Mouse (Mus musculus) intestine, embryonic 14.5 days (tissue): ENCODE data around the gene Ces1d. TPM values are rescaled to one million over a fixed set of nuclear protein-coding genes. Genes with fewer than 3 reads are reported as not detected.

Source experiments
- ATAC-seq: fragments of 200-750 bp; cut with Nextera tagmentation; replicated peaks from 2 replicates; pipeline ENCODE4 v1.8.0; 2017; ENCODE audit warnings: low read depth, moderate number of reproducible peaks, moderate TSS enrichment, moderate library complexity; ENCODE audit not compliant: low FRiP score, low TSS enrichment
- DNase-seq: peaks from one replicate; pipeline ENCODE4 v3.0.0-alpha.2; 2018; ENCODE audit warnings: low spot score
- H3K27ac ChIP-seq: fragments of 300-500 bp; sonication (generic); 2 replicates; pipeline ENCODE4 v1.5.1; 2014; ENCODE audit warnings: low read depth, mild to moderate bottlenecking, control low read depth
- H3K27me3 ChIP-seq: fragments of 300-500 bp; sonication (generic); replicated peaks from 2 replicates; pipeline ENCODE4 v1.6.1; 2014; ENCODE audit warnings: low read length, control low read depth; ENCODE audit not compliant: control insufficient read depth, insufficient read depth
- H3K36me3 ChIP-seq: fragments of 300-500 bp; sonication (generic); 2 replicates; pipeline ENCODE4 v1.6.1; 2014; ENCODE audit warnings: low read length, control low read depth; ENCODE audit not compliant: control insufficient read depth, insufficient read depth
- H3K4me1 ChIP-seq: fragments of 300-500 bp; sonication (generic); replicated peaks from 2 replicates; pipeline ENCODE4 v1.6.1; 2014; ENCODE audit warnings: low read length, control low read depth, mixed read lengths; ENCODE audit not compliant: control insufficient read depth, insufficient read depth
- H3K4me2 ChIP-seq: fragments of 300-500 bp; sonication (generic); 2 replicates; pipeline ENCODE4 v1.6.1; 2014; ENCODE audit warnings: low read length
- H3K4me3 ChIP-seq: fragments of 300-500 bp; sonication (generic); 2 replicates; pipeline ENCODE4 v1.5.1; 2014; ENCODE audit warnings: low read depth, low read length, control low read depth, mixed read lengths
- H3K9ac ChIP-seq: fragments of 300-500 bp; sonication (generic); 2 replicates; pipeline ENCODE4 v1.6.1; 2014; ENCODE audit warnings: mild to moderate bottlenecking, low read length
- H3K9me3 ChIP-seq: fragments of 300-500 bp; sonication (generic); 2 replicates; pipeline ENCODE4 v1.6.1; 2016; ENCODE audit warnings: low read length, control low read depth; ENCODE audit not compliant: control insufficient read depth
- WGBS: fragments of 180-500 bp; shearing (Covaris S2); extraction: QIAGEN DNeasy Blood & Tissue Kit; methylation state at CpG from one replicate; pipeline ENCODE4 v1.1.7; 2014; 5-methylcytosine and 5-hydroxymethylcytosine counted together
- polyA plus RNA-seq: library from polyadenylated mRNA; unstranded; fragments of >200 nt; fragmentation: Nextera tagmentation; extraction: Ambion mirVana; gene quantifications from 2 replicates; pipeline ENCODE4 v1.2.1, GENCODE M21; 2014

The Ces1d gene
- polyA plus RNA-seq = 0.61 TPM in 1 of 2 replicates, not detected in the other

DNA sequence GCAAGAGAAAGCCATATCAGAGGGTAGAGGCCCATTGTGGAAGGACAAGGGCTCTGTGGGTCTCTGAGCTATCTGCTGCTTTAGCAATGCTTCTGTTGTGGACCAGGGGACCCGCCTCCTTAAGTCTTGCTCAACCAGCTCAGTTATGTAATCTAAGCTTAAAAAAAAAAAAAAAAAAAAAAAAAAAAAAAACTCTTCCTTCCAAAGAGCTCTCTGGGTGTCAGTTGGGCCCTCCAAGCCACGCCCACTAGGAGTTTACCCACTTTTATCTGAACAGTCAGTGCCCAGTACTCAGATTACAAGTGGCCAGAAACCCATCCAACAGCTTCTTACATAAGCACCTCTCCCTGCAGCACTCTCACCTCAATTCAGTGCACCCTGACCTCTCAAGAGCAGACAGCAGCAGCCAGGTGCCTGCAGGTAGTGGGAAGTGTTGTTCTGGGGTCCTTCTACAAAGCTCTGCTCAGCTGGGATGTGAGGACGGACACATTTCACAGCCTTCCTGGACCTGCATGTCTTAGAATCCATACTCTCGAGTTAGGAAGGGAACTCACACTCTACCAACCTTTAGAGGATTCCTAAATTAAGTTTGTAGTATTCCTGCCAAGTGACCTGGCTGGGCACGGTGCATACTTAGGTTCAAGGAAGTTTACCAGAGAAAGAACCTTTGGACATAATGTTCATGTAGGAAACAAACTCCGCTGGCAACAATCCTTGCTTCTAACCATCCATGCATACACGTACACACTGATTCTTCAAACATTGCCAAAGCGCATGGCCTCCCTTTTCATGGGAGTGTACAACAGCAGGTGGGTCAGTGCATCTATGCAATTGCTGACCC is at the start of gene Ces1d:
Gene Ces1d (minus strand): TSS at position 154 of the 841 bp plus-strand sequence.
- H3K27me3 ChIP-seq = no peaks in the 10 kb centered on the region
- H3K9me3 ChIP-seq = no peaks in the 10 kb centered on the region
- no peaks in the 10 kb centered on the region for H3K36me3 ChIP-seq
- no peak within 1 kb of the TSS for H3K27ac ChIP-seq
- no peak within 1 kb of the TSS for H3K4me2 ChIP-seq
- H3K4me1 ChIP-seq = no peaks in the 10 kb centered on the region
- no peak within 1 kb of the TSS for H3K9ac ChIP-seq
- peak; percentile 52 for DNase-seq
- no peak within 1 kb of the TSS for H3K4me3 ChIP-seq
- WGBS = 77% methylated on average over 8 of the region's 8 CpGs
- ATAC-seq = no peak

GRCm38 (mm10) chr8:93246057-93246456 is 48.4 kb upstream of the Ces1d start:
- Histone ChIP-seq H3K4me3 (no peak overlapping the region), H3K9ac (no peak overlapping the region), H3K27ac (no peak overlapping the region), H3K9me3 (no peaks in the 10 kb centered on the region), H3K4me1 (no peaks in the 10 kb centered on the region), H3K36me3 (no peaks in the 10 kb centered on the region), H3K27me3 (no peaks in the 10 kb centered on the region), H3K4me2 (no peak overlapping the region)
- ATAC-seq = no peak
- DNase-seq = no peak
- 75% methylated on average over 2 of the region's 2 CpGs for WGBS

DNA sequence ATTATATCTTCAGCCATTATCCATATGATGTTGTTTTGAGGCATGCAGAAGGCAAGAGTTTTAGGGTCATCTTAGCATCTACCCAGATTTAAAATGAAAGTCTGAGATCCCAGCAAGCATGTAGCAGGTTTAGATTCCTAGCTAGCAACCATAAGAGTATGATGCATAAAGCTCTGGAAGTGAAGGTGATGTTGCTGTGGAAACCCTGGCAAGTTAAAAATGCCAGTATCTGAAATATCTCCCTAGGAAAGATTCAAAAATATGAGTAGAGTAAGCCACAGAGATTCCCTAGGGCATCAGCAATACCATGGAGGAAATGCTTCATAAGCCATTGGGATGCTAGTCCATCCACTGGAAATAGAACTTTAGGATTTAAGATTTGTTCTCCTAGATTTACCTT is 42.2 kb upstream of the Ces1d start:
- ATAC-seq (no peak), DNase-seq (no peak)
- no peaks in the 10 kb centered on the region for H3K9me3 ChIP-seq
- no peak overlapping the region for H3K4me3 ChIP-seq
- no peaks in the 10 kb centered on the region for H3K4me1 ChIP-seq
- H3K27me3 ChIP-seq = no peaks in the 10 kb centered on the region
- no peak overlapping the region for H3K27ac ChIP-seq
- H3K9ac ChIP-seq = no peak overlapping the region
- H3K36me3 ChIP-seq = no peaks in the 10 kb centered on the region
- no peak overlapping the region for H3K4me2 ChIP-seq

DNA sequence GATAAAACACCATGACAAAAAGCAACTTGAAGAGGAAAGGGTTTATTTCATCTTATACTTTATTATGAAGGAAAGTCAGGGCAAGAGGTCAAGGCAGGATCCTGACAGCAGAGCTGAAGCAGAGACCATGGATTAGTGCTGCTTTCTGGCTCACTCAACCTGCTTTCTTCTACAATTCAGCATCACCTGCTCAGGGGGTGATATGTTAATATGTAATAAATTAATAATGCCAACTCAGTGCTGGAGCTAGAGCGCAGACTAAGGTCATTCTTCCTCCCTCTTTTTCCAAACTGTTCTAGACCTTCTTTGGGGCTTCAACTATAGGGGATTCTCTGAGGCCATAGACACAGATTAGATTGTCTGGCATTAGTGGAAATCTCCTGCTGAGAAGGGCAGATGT is 38.0 kb upstream of the Ces1d start:
- 90% methylated on average over 1 of the region's 1 CpGs for WGBS
- Histone ChIP-seq H3K9ac (no peak overlapping the region), H3K9me3 (no peaks in the 10 kb centered on the region), H3K27me3 (no peaks in the 10 kb centered on the region), H3K4me3 (no peak overlapping the region), H3K4me1 (no peaks in the 10 kb centered on the region), H3K36me3 (no peaks in the 10 kb centered on the region), H3K4me2 (no peak overlapping the region), H3K27ac (no peak overlapping the region)
- DNase-seq (no peak), ATAC-seq (no peak)

DNA sequence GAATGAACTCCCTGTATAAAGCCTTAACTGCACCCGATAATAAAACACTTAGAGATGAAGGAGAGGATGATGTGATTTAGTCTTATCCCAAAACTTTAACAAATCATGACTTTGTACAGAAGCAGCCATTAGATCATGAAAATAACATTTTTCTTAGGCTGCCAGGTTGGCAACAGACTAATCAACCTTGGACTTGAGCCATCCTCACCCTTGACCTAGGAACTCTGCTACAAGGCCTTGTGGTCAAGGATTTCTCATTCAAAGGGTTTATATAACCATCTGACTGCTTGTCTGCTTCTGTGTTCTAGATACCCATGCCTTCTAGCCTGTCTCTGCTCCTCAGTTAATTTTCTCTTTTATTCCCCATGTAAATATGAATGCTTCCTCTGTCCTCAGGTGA is 37.1 kb upstream of the Ces1d start:
- Histone ChIP-seq H3K9ac (no peak overlapping the region), H3K4me2 (no peak overlapping the region), H3K36me3 (no peaks in the 10 kb centered on the region), H3K9me3 (no peaks in the 10 kb centered on the region), H3K4me3 (no peak overlapping the region), H3K27ac (no peak overlapping the region), H3K4me1 (no peaks in the 10 kb centered on the region), H3K27me3 (no peaks in the 10 kb centered on the region)
- ATAC-seq (no peak), DNase-seq (no peak)
- WGBS = 97% methylated on average over 1 of the region's 1 CpGs

DNA sequence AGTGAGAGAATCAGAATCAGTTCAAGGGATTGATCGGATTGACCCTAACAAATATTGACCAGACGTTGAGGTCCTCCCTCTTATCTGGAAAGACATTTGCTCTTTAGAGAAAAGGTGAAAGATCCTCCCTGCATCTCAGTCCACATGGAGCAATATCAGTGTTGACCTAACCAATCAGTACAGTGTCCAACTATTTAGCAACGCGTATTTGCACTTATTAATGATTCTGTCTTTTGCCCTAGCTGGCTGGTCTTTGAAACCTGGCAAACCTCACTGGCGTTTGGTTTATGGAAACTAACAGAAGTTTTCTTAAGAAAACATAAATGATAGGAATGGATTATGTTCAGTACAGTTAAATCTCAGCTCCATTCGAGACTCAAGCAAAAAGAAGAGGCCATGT is 36.4 kb upstream of the Ces1d start:
- Histone ChIP-seq H3K4me2 (no peak overlapping the region), H3K36me3 (no peaks in the 10 kb centered on the region), H3K9me3 (no peaks in the 10 kb centered on the region), H3K27me3 (no peaks in the 10 kb centered on the region), H3K27ac (no peak overlapping the region), H3K4me1 (no peaks in the 10 kb centered on the region), H3K4me3 (no peak overlapping the region), H3K9ac (no peak overlapping the region)
- ATAC-seq (no peak), DNase-seq (no peak)
- WGBS = 70% methylated on average over 6 of the region's 6 CpGs

DNA sequence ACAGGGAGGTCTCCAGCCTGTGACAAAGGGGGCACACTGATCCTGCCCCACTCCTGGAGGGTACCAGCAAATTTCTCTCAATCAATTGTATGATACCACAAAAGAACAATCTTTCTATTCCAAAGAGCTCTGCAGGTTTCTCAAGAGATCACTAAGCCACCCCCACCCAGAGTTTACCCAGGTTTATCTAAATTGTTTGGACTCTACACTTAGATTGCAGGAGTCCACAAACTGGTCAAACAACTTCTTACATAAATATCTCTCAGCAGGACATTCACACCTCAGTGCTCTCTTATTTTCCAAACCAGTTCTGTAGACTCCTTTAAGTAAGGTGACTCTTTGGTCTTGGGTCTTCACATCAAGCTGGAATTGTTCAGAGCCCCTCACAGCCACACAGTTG is 31.8 kb upstream of the Ces1d start, which contains the start of gene Ces1e:
Gene Ces1e (minus strand): TSS at position 174 of the 400 bp plus-strand sequence.
- ATAC-seq (0 out of 2 replicates have a peak, but pooled peaks have one; percentile 23), DNase-seq (no peak)
- no peak within 1 kb of the TSS for H3K27ac ChIP-seq
- no peaks in the 10 kb centered on the region for H3K36me3 ChIP-seq
- H3K9ac ChIP-seq = no peak within 1 kb of the TSS
- H3K4me2 ChIP-seq = no peak within 1 kb of the TSS
- H3K9me3 ChIP-seq = no peaks in the 10 kb centered on the region
- no peaks in the 10 kb centered on the region for H3K4me1 ChIP-seq
- no peak within 1 kb of the TSS for H3K4me3 ChIP-seq
- no peaks in the 10 kb centered on the region for H3K27me3 ChIP-seq

GRCm38 (mm10) chr8:93228673-93229370 is 31.2 kb upstream of the Ces1d start:
- H3K36me3 ChIP-seq = no peaks in the 10 kb centered on the region
- DNase-seq = no peak
- no peak overlapping the region for H3K4me2 ChIP-seq
- WGBS = 59% methylated on average over 11 of the region's 11 CpGs
- no peak overlapping the region for H3K9ac ChIP-seq
- H3K4me3 ChIP-seq = no peak overlapping the region
- H3K27ac ChIP-seq = no peak overlapping the region
- ATAC-seq = 0 out of 2 replicates have a peak, but pooled peaks have one; percentile 62
- H3K27me3 ChIP-seq = no peaks in the 10 kb centered on the region
- H3K4me1 ChIP-seq = no peaks in the 10 kb centered on the region
- no peaks in the 10 kb centered on the region for H3K9me3 ChIP-seq
